In genomic region chr5:66849148-66849547, GRCm38 (mm10) we compare ENCODE assay signal across 17 mouse cellular contexts.
A peak's percentile ranks its signal among the peaks of the same experiment; 100 is the strongest.
DNase-seq lines count a peak whose midpoint lies in the region; ATAC-seq lines count a peak whose summit lies in the region.
"Had no signal": no experiment of that assay in that cellular context is flagged by ENCODE, and none has a peak within 500 bp of the region (broad histone marks: within the 10 kb centered on the region; RNA-seq: fewer than 3 reads in every experiment).

No protein-coding gene starts in this region.

- ATAC-seq in heart, embryonic 12.5 days (ENCODE audit: insufficient number of reproducible peaks, low FRiP score), result no peak
- no peak for ATAC-seq in midbrain, embryonic 13.5 days
- ATAC-seq: forebrain, postnatal 0 days had no signal

- DNase-seq in heart, adult 18-20 months, result peak; percentile 44 to 52
- peak; percentile 79 for DNase-seq in adrenal gland, adult 2 months
- peak; percentile 15 for DNase-seq in kidney, postnatal 10 days
- peak; percentile 70 for DNase-seq in lung, postnatal 10 days
- DNase-seq in yolk sac, embryonic 10.5 days (ENCODE audit: low spot score), result no peak
- no peak for DNase-seq in spleen, adult 12 weeks (ENCODE audit: low spot score)
- DNase-seq: cerebellum, adult 8-10 months; forebrain, postnatal 0 days; heart, postnatal 36 days; retina, postnatal 1 day had no signal

- no peak overlapping the region for H3K4me2 ChIP-seq in heart, embryonic 12.5 days
- no peak overlapping the region for H3K4me2 ChIP-seq in midbrain, embryonic 13.5 days (replicated peaks)
- H3K4me2 ChIP-seq: liver, embryonic 11.5 days; neural tube, embryonic 13.5 days had no signal

- H3K9ac ChIP-seq in heart, embryonic 12.5 days, result no peak overlapping the region
- no peak overlapping the region for H3K9ac ChIP-seq in midbrain, embryonic 13.5 days (replicated peaks)
- H3K9ac ChIP-seq: forebrain, postnatal 0 days; neural tube, embryonic 13.5 days had no signal

- peaks cover 17% of the 10 kb centered on the region for H3K4me1 ChIP-seq in heart, embryonic 12.5 days (replicated peaks)
- H3K4me1 ChIP-seq in midbrain, embryonic 13.5 days (replicated peaks), result peaks cover 18% of the 10 kb centered on the region
- H3K4me1 ChIP-seq: megakaryocyte, embryonic 14.5 days had no signal

- no peak overlapping the region for H3K27ac ChIP-seq in heart, embryonic 12.5 days (ENCODE audit: poor library complexity, severe bottlenecking)
- no peak overlapping the region for H3K27ac ChIP-seq in midbrain, embryonic 13.5 days
- H3K27ac ChIP-seq: neural tube, embryonic 13.5 days had no signal

- 0 out of 2 replicates have a peak, but pooled peaks cover 3% of the 10 kb centered on the region for H3K27me3 ChIP-seq in heart, embryonic 12.5 days (replicated peaks)
- H3K27me3 ChIP-seq in midbrain, embryonic 13.5 days, result no peaks in the 10 kb centered on the region
- H3K27me3 ChIP-seq: megakaryocyte, embryonic 14.5 days; neural tube, embryonic 13.5 days had no signal

- H3K9me3 ChIP-seq in heart, embryonic 12.5 days (replicated peaks), result no peaks in the 10 kb centered on the region
- H3K9me3 ChIP-seq in midbrain, embryonic 13.5 days, result no peaks in the 10 kb centered on the region
- H3K9me3 ChIP-seq: neural tube, embryonic 13.5 days had no signal

- H3K4me3 ChIP-seq in heart, embryonic 12.5 days, result no peak overlapping the region
- H3K4me3 ChIP-seq in midbrain, embryonic 13.5 days (replicated peaks), result no peak overlapping the region
- H3K4me3 ChIP-seq: erythroblast, embryonic 14.5 days; megakaryocyte, embryonic 14.5 days; neural tube, embryonic 13.5 days had no signal

- H3K36me3 ChIP-seq in heart, embryonic 12.5 days, result no peaks in the 10 kb centered on the region
- H3K36me3 ChIP-seq in midbrain, embryonic 13.5 days, result no peaks in the 10 kb centered on the region
- H3K36me3 ChIP-seq: G1E; neural tube, embryonic 13.5 days had no signal

- 56% methylated on average over 4 of the region's 4 CpGs for WGBS in heart, embryonic 12.5 days
- WGBS in midbrain, embryonic 13.5 days, result 83% methylated on average over 4 of the region's 4 CpGs

Comparison
In these comparisons a context has a peak if more than half of its experiments do, and no peak if none do; other contexts are left out.
1. DNase-seq: peak in heart, adult 18-20 months (2 of 2), adrenal gland, adult 2 months (single experiment), kidney, postnatal 10 days (single experiment) and lung, postnatal 10 days (single experiment); none in yolk sac, embryonic 10.5 days (single experiment) and spleen, adult 12 weeks (single experiment).